Mouse (Mus musculus): ENCODE measurements around the gene Irf2bpl. TPM values are rescaled to one million over a fixed set of nuclear protein-coding genes. Genes with fewer than 3 reads are reported as not detected.

Gene Irf2bpl
- total and polyA plus RNA-seq, 3 experiments: 6.9 to 8.0 TPM; not detected in 1

DNA sequence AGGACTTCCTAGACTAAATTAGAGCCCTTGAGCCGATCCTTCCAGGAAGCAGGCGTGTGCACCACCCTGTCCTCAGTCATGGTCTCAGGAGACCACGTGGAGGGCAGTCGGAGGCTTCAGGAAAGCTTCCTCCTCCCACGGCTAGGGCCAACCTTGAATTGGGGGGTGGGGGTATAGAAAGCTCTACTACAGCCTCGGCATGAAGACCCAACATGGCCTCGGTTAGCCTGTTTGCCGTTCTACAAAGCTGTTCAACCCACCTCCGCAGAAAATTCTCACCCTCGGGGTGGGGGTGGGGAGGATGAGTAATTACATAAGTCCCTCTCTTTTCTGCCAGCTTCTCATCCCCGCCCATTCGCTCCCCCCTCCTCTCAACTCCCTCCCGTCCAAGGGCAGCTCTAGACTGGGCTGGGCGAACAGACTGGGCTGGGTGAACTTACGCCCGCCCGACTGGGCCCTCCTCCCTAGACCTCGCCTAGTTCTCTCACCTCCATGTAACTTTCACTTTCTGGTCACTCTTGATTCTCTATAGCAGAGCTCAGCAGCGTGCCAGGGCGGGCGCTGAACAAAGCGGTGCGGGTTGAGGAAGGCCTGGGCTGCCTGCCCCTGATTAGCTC lies 48.1 kb downstream of the Irf2bpl start (continued):
- TF ChIP-seq RCOR1 (IDR thresholded peaks at IDR 0.05; ENCODE audit: low read depth, low read length) (peak; percentile 72), ZMIZ1 (IDR thresholded peaks at IDR 0.05; ENCODE audit: low read depth, low read length) (no peak), MAX (IDR thresholded peaks at IDR 0.05; ENCODE audit: low read length) (peak; percentile 83), POLR2AphosphoS2 (IDR thresholded peaks at IDR 0.05; ENCODE audit: low read length) (peak; percentile 71), HCFC1 (IDR thresholded peaks at IDR 0.05; ENCODE audit: low read depth, low read length) (0 out of 2 replicates have a peak, but pooled peaks have one; percentile 58), KAT2A (conservative IDR thresholded peaks at IDR 0.05; ENCODE audit: low read depth, low read length) (no peak), TAL1 (IDR thresholded peaks at IDR 0.05; ENCODE audit: low read length) (no peak), CTCF (IDR thresholded peaks at IDR 0.05 in 2 of 3, conservative IDR thresholded peaks at IDR 0.05 in 1 of 3; ENCODE audit: control insufficient read depth in 1 of 3, insufficient read depth in 1 of 3, low read depth in 2 of 3, low read length in 3 of 3, poor library complexity in 1 of 3, severe bottlenecking in 1 of 3) (no peak), NRF1 (IDR thresholded peaks at IDR 0.05; ENCODE audit: insufficient read depth, low read depth, low read length, poor library complexity, severe bottlenecking) (peak; percentile 16; the same call in 1 of the 2 replicates), SIN3A (IDR thresholded peaks at IDR 0.05; ENCODE audit: low read length) (peak; percentile 66), GATA1 (IDR thresholded peaks at IDR 0.05; ENCODE audit: low read depth, low read length) (no peak)

DNA sequence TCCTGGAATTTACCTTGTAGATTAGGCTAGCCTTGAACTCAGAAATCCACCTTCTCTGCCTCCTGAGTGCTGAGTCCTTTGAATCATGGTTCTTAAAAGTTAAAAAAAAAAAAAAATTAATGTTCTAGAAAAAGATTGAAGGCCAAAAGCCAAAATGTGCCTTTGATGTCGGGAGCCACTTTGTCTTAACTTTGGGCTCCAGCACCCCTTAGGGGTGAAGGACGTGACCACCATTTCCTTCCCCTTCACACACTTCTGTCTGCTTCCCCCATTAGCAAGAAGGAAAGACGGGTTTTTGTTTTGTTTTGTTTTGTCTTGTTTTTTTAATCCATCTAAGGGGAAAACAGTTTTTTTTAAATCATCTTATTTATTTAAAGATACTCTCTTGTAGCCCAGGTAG lies 48.7 kb downstream of the Irf2bpl start:
- peak overlapping the region; percentile 57 to 71; a peak in 2 of 4 replicates for H3K4me3 ChIP-seq (ENCODE audit: control insufficient read depth in 1 of 2, insufficient read depth in 1 of 2, low read depth in 2 of 2, low read length in 2 of 2)
- no peaks in the 10 kb centered on the region for H3K79me2 ChIP-seq (ENCODE audit: control insufficient read depth, insufficient read depth, low read length, poor library complexity)
- no peaks in the 10 kb centered on the region for H3K9me3 ChIP-seq (replicated peaks; ENCODE audit: insufficient read depth, low read length)
- TF ChIP-seq MYC (IDR thresholded peaks at IDR 0.05; ENCODE audit: low read depth, low read length): no peak
- TF ChIP-seq ZNF384 (IDR thresholded peaks at IDR 0.05; ENCODE audit: low read depth, low read length): 0 out of 2 replicates have a peak, but pooled peaks have one; percentile 54
- no peak for DNase-seq (ENCODE audit: low read depth, low spot score)
- peaks cover 22 to 44% of the 10 kb centered on the region in 2 experiments for H3K4me1 ChIP-seq (ENCODE audit: control insufficient read depth in 1 of 2, insufficient read depth in 2 of 2, low read length in 2 of 2)
- H3K27me3 ChIP-seq (ENCODE audit: control insufficient read depth in 1 of 2, insufficient read depth in 2 of 2, low read length in 2 of 2): no peaks in the 10 kb centered on the region
- peak overlapping the region; percentile 98 for H3K27ac ChIP-seq (ENCODE audit: control insufficient read depth, low read depth, low read length)
- peaks cover 0 to 33% of the 10 kb centered on the region in 2 experiments; a peak in 2 of 4 replicates for H3K36me3 ChIP-seq (ENCODE audit: control insufficient read depth in 1 of 2, insufficient read depth in 2 of 2, low read length in 2 of 2)
- H3K9ac ChIP-seq (ENCODE audit: control insufficient read depth, low read depth, low read length, poor library complexity, severe bottlenecking): peak overlapping the region; percentile 64

DNA sequence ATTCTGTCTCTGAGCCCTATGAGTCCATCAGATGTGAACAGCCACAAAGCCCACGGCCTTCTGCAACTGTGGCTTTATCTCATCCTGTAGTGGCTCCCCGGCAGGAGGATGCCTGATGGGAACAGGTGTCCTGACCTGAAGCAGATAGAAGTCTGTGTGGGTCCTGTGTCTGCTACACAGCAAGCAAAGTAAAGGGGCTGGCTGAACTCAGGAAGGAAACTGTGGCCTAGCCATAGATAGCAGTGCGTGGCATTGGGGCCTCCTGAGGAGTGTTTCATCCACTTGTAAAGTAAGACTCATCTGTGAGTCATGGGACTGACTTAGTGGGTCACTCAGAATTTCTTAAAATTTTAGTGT lies 50.2 kb downstream of the Irf2bpl start:
- DNase-seq (ENCODE audit: low read depth, low spot score): peak; percentile 91
- H3K27ac ChIP-seq (ENCODE audit: control insufficient read depth, low read depth, low read length): peak overlapping the region; percentile 98
- H3K4me3 ChIP-seq (ENCODE audit: control insufficient read depth in 1 of 2, insufficient read depth in 1 of 2, low read depth in 2 of 2, low read length in 2 of 2): peak overlapping the region in 1 of 2 experiments; percentile 23; a peak in 3 of 4 replicates
- TF ChIP-seq MAFK (IDR thresholded peaks at IDR 0.05; ENCODE audit: borderline replicate concordance, low read depth, low read length): 0 out of 2 replicates have a peak, but pooled peaks have one; percentile 14
- TF ChIP-seq ZMIZ1 (IDR thresholded peaks at IDR 0.05; ENCODE audit: low read depth, low read length): peak; percentile 74; the same call in 1 of the 2 replicates
- peak; percentile 11; the same call in 1 of the 2 replicates for TF ChIP-seq HCFC1 (IDR thresholded peaks at IDR 0.05; ENCODE audit: low read depth, low read length)
- peak; percentile 83 for TF ChIP-seq ETS1 (IDR thresholded peaks at IDR 0.05; ENCODE audit: low read depth, low read length)
- TF ChIP-seq GABPA (IDR thresholded peaks at IDR 0.05; ENCODE audit: low read depth, low read length): no peak
- 0 out of 2 replicates have a peak, but pooled peaks have one; percentile 36 for TF ChIP-seq SIN3A (IDR thresholded peaks at IDR 0.05; ENCODE audit: low read length)
- TF ChIP-seq TAL1 (IDR thresholded peaks at IDR 0.05; ENCODE audit: low read length): peak; percentile 92
- peak; percentile 85 for TF ChIP-seq TCF12 (IDR thresholded peaks at IDR 0.05; ENCODE audit: low read depth, low read length)
- TF ChIP-seq RCOR1 (IDR thresholded peaks at IDR 0.05; ENCODE audit: low read depth, low read length): peak; percentile 43
- peak; percentile 82 for TF ChIP-seq GATA1 (IDR thresholded peaks at IDR 0.05; ENCODE audit: low read depth, low read length)
- no peak for TF ChIP-seq KAT2A (conservative IDR thresholded peaks at IDR 0.05; ENCODE audit: low read depth, low read length)
- 0 out of 2 replicates have a peak, but pooled peaks have one; percentile 3 for TF ChIP-seq MAX (IDR thresholded peaks at IDR 0.05; ENCODE audit: low read length)
- 0 out of 2 replicates have a peak, but pooled peaks have one; percentile 40 for TF ChIP-seq TBP (IDR thresholded peaks at IDR 0.05; ENCODE audit: low read depth, low read length)
- peak; percentile 73 to 87 for TF ChIP-seq EP300 (IDR thresholded peaks at IDR 0.05; ENCODE audit: low read depth in 1 of 2, low read length in 2 of 2)
- no peak for TF ChIP-seq MEF2A (IDR thresholded peaks at IDR 0.05; ENCODE audit: extremely low read depth, insufficient replicate concordance, low read depth, low read length, poor library complexity, severe bottlenecking)
- 0 out of 2 replicates have a peak, but pooled peaks have one; percentile 69 for TF ChIP-seq MAZ (IDR thresholded peaks at IDR 0.05; ENCODE audit: low read depth, low read length)
- no peak for TF ChIP-seq MXI1 (IDR thresholded peaks at IDR 0.05; ENCODE audit: low read depth, low read length)
- no peak for TF ChIP-seq E2F4 (IDR thresholded peaks at IDR 0.05; ENCODE audit: borderline replicate concordance, low read depth, low read length)
- peak; percentile 47; the same call in 1 of the 2 replicates for TF ChIP-seq MYC (IDR thresholded peaks at IDR 0.05; ENCODE audit: low read depth, low read length)
- no peak; the same call in 1 of the 2 replicates for TF ChIP-seq JUND (IDR thresholded peaks at IDR 0.05; ENCODE audit: low read depth, low read length)
- H3K9ac ChIP-seq (ENCODE audit: control insufficient read depth, low read depth, low read length, poor library complexity, severe bottlenecking): peak overlapping the region; percentile 54
- H3K4me1 ChIP-seq (ENCODE audit: control insufficient read depth in 1 of 2, insufficient read depth in 2 of 2, low read length in 2 of 2): peaks cover 24 to 49% of the 10 kb centered on the region in 2 experiments
- peaks cover 0 to 33% of the 10 kb centered on the region in 2 experiments; a peak in 2 of 4 replicates for H3K36me3 ChIP-seq (ENCODE audit: control insufficient read depth in 1 of 2, insufficient read depth in 2 of 2, low read length in 2 of 2)
- no peaks in the 10 kb centered on the region for H3K79me2 ChIP-seq (ENCODE audit: control insufficient read depth, insufficient read depth, low read length, poor library complexity)
- no peaks in the 10 kb centered on the region for H3K9me3 ChIP-seq (replicated peaks; ENCODE audit: insufficient read depth, low read length)
- H3K27me3 ChIP-seq (ENCODE audit: control insufficient read depth in 1 of 2, insufficient read depth in 2 of 2, low read length in 2 of 2): no peaks in the 10 kb centered on the region

Data from MEL (cell line).